Mouse (Mus musculus): ENCODE data around the gene Nbea. TPM values are rescaled to one million over a fixed set of nuclear protein-coding genes. Genes with fewer than 3 reads are reported as not detected.

Gene Nbea
- polyA plus RNA-seq, 1 experiment = 3.6 TPM

GRCm38 (mm10) chr3:55618396-55618795, 565.1 kb downstream of the Nbea start:
- TF ChIP-seq MAX (IDR thresholded peaks at IDR 0.05; ENCODE audit: low read depth) = no peak
- no peak for TF ChIP-seq POLR2AphosphoS2 (IDR thresholded peaks at IDR 0.05; ENCODE audit: insufficient read length, low read depth)
- TF ChIP-seq USF1 (IDR thresholded peaks at IDR 0.05; ENCODE audit: low read depth) = no peak
- TF ChIP-seq SRF (IDR thresholded peaks at IDR 0.05; ENCODE audit: control insufficient read depth, insufficient read length, low read depth) = no peak
- no peak for TF ChIP-seq MYOD1 (IDR thresholded peaks at IDR 0.05; ENCODE audit: control insufficient read depth in 1 of 3, insufficient read length in 2 of 3, low read depth in 2 of 3)
- no peak for TF ChIP-seq REST (IDR thresholded peaks at IDR 0.05; ENCODE audit: insufficient read depth, insufficient read length)
- no peak for TF ChIP-seq MYOG (IDR thresholded peaks at IDR 0.05; ENCODE audit: control insufficient read depth in 1 of 3, insufficient read depth in 1 of 3, insufficient read length in 2 of 3, low read depth in 2 of 3)
- TF ChIP-seq TCF3 (IDR thresholded peaks at IDR 0.05; ENCODE audit: insufficient read length, low read depth) = no peak
- TF ChIP-seq E2F4 (IDR thresholded peaks at IDR 0.05; ENCODE audit: insufficient read depth) = no peak
- TF ChIP-seq CEBPB (IDR thresholded peaks at IDR 0.05; ENCODE audit: insufficient read depth, poor library complexity, severe bottlenecking) = no peak
- Histone ChIP-seq H3ac (ENCODE audit: control insufficient read depth, insufficient read length) (no peak overlapping the region), H3K4me3 (no peak overlapping the region), H3K4me2 (ENCODE audit: low read depth) (no peak overlapping the region), H3K27me3 (ENCODE audit: control insufficient read depth, insufficient read depth, insufficient read length) (no peaks in the 10 kb centered on the region), H3K36me3 (ENCODE audit: control insufficient read depth, insufficient read depth) (no peaks in the 10 kb centered on the region), H3K79me2 (ENCODE audit: control insufficient read depth, insufficient read depth) (no peaks in the 10 kb centered on the region)

GRCm38 (mm10) chr3:55612459-55613115, 570.9 kb downstream of the Nbea start:
- TF ChIP-seq REST (IDR thresholded peaks at IDR 0.05; ENCODE audit: insufficient read depth, insufficient read length) (no peak), CEBPB (IDR thresholded peaks at IDR 0.05; ENCODE audit: insufficient read depth, poor library complexity, severe bottlenecking) (no peak), TCF3 (IDR thresholded peaks at IDR 0.05; ENCODE audit: insufficient read length, low read depth) (no peak), MAX (IDR thresholded peaks at IDR 0.05; ENCODE audit: low read depth) (no peak), USF1 (IDR thresholded peaks at IDR 0.05; ENCODE audit: low read depth) (no peak), POLR2AphosphoS2 (IDR thresholded peaks at IDR 0.05; ENCODE audit: insufficient read length, low read depth) (no peak), TCF12 (IDR thresholded peaks at IDR 0.05; ENCODE audit: insufficient read depth, poor library complexity, severe bottlenecking) (no peak), POLR2A (IDR thresholded peaks at IDR 0.05; ENCODE audit: insufficient read length, low read depth) (no peak), E2F4 (IDR thresholded peaks at IDR 0.05; ENCODE audit: insufficient read depth) (no peak), MYOD1 (IDR thresholded peaks at IDR 0.05; ENCODE audit: control insufficient read depth in 1 of 3, insufficient read length in 2 of 3, low read depth in 2 of 3) (no peak), SRF (IDR thresholded peaks at IDR 0.05; ENCODE audit: control insufficient read depth, insufficient read length, low read depth) (no peak), MYOG (IDR thresholded peaks at IDR 0.05; ENCODE audit: control insufficient read depth in 1 of 3, insufficient read depth in 1 of 3, insufficient read length in 2 of 3, low read depth in 2 of 3) (no peak)
- no peak overlapping the region for H3ac ChIP-seq (ENCODE audit: control insufficient read depth, insufficient read length)
- no peak overlapping the region for H3K4me2 ChIP-seq (ENCODE audit: low read depth)
- no peak overlapping the region for H3K4me3 ChIP-seq
- no peaks in the 10 kb centered on the region for H3K27me3 ChIP-seq (ENCODE audit: control insufficient read depth, insufficient read depth, insufficient read length)
- no peaks in the 10 kb centered on the region for H3K36me3 ChIP-seq (ENCODE audit: control insufficient read depth, insufficient read depth)
- no peaks in the 10 kb centered on the region for H3K79me2 ChIP-seq (ENCODE audit: control insufficient read depth, insufficient read depth)

- no peaks in the 10 kb centered on the region for H3K27me3 ChIP-seq (ENCODE audit: control insufficient read depth, insufficient read depth, insufficient read length)
- no peaks in the 10 kb centered on the region for H3K36me3 ChIP-seq (ENCODE audit: control insufficient read depth, insufficient read depth)
- H3K4me2 ChIP-seq (ENCODE audit: low read depth) = no peak overlapping the region
- no peak overlapping the region for H3K4me3 ChIP-seq
- H3ac ChIP-seq (ENCODE audit: control insufficient read depth, insufficient read length) = no peak overlapping the region
- TF ChIP-seq MYOD1 (IDR thresholded peaks at IDR 0.05; ENCODE audit: control insufficient read depth in 1 of 3, insufficient read length in 2 of 3, low read depth in 2 of 3) (no peak), TCF3 (IDR thresholded peaks at IDR 0.05; ENCODE audit: insufficient read length, low read depth) (no peak), USF1 (IDR thresholded peaks at IDR 0.05; ENCODE audit: low read depth) (no peak), MAX (IDR thresholded peaks at IDR 0.05; ENCODE audit: low read depth) (no peak), POLR2AphosphoS2 (IDR thresholded peaks at IDR 0.05; ENCODE audit: insufficient read length, low read depth) (no peak), E2F4 (IDR thresholded peaks at IDR 0.05; ENCODE audit: insufficient read depth) (no peak), CEBPB (IDR thresholded peaks at IDR 0.05; ENCODE audit: insufficient read depth, poor library complexity, severe bottlenecking) (no peak), REST (IDR thresholded peaks at IDR 0.05; ENCODE audit: insufficient read depth, insufficient read length) (no peak), TCF12 (IDR thresholded peaks at IDR 0.05; ENCODE audit: insufficient read depth, poor library complexity, severe bottlenecking) (no peak), POLR2A (IDR thresholded peaks at IDR 0.05; ENCODE audit: insufficient read length, low read depth) (no peak), MYOG (IDR thresholded peaks at IDR 0.05; ENCODE audit: control insufficient read depth in 1 of 3, insufficient read depth in 1 of 3, insufficient read length in 2 of 3, low read depth in 2 of 3) (no peak), SRF (IDR thresholded peaks at IDR 0.05; ENCODE audit: control insufficient read depth, insufficient read length, low read depth) (no peak)
- H3K79me2 ChIP-seq (ENCODE audit: control insufficient read depth, insufficient read depth) = no peaks in the 10 kb centered on the region
These were observed 571.5 kb downstream of the Nbea start for GRCm38 (mm10) chr3:55612023-55612422.

GRCm38 (mm10) chr3:55610191-55610590, 573.3 kb downstream of the Nbea start:
- H3ac ChIP-seq (ENCODE audit: control insufficient read depth, insufficient read length) = no peak overlapping the region
- no peaks in the 10 kb centered on the region for H3K79me2 ChIP-seq (ENCODE audit: control insufficient read depth, insufficient read depth)
- no peak overlapping the region for H3K4me2 ChIP-seq (ENCODE audit: low read depth)
- no peaks in the 10 kb centered on the region for H3K36me3 ChIP-seq (ENCODE audit: control insufficient read depth, insufficient read depth)
- H3K4me3 ChIP-seq = no peak overlapping the region
- no peak for TF ChIP-seq POLR2A (IDR thresholded peaks at IDR 0.05; ENCODE audit: insufficient read length, low read depth)
- TF ChIP-seq E2F4 (IDR thresholded peaks at IDR 0.05; ENCODE audit: insufficient read depth) = no peak
- TF ChIP-seq SRF (IDR thresholded peaks at IDR 0.05; ENCODE audit: control insufficient read depth, insufficient read length, low read depth) = no peak
- no peak for TF ChIP-seq MYOD1 (IDR thresholded peaks at IDR 0.05; ENCODE audit: control insufficient read depth in 1 of 3, insufficient read length in 2 of 3, low read depth in 2 of 3)
- TF ChIP-seq USF1 (IDR thresholded peaks at IDR 0.05; ENCODE audit: low read depth) = no peak
- no peak for TF ChIP-seq TCF3 (IDR thresholded peaks at IDR 0.05; ENCODE audit: insufficient read length, low read depth)
- TF ChIP-seq REST (IDR thresholded peaks at IDR 0.05; ENCODE audit: insufficient read depth, insufficient read length) = no peak
- no peak for TF ChIP-seq CEBPB (IDR thresholded peaks at IDR 0.05; ENCODE audit: insufficient read depth, poor library complexity, severe bottlenecking)
- TF ChIP-seq MAX (IDR thresholded peaks at IDR 0.05; ENCODE audit: low read depth) = no peak
- no peak for TF ChIP-seq POLR2AphosphoS2 (IDR thresholded peaks at IDR 0.05; ENCODE audit: insufficient read length, low read depth)
- no peak for TF ChIP-seq MYOG (IDR thresholded peaks at IDR 0.05; ENCODE audit: control insufficient read depth in 1 of 3, insufficient read depth in 1 of 3, insufficient read length in 2 of 3, low read depth in 2 of 3)
- no peak for TF ChIP-seq TCF12 (IDR thresholded peaks at IDR 0.05; ENCODE audit: insufficient read depth, poor library complexity, severe bottlenecking)
- no peaks in the 10 kb centered on the region for H3K27me3 ChIP-seq (ENCODE audit: control insufficient read depth, insufficient read depth, insufficient read length)

Data from myocyte (in vitro differentiated cells).